Mouse (Mus musculus) heart, embryonic 14.5 days (tissue): Measurements from ENCODE around the gene Tekt3. TPM values are rescaled to one million over a fixed set of nuclear protein-coding genes. Genes with fewer than 3 reads are reported as not detected.

Experiments used
- ATAC-seq: fragments of 200-750 bp; cut with Nextera tagmentation; 2 replicates; pipeline ENCODE4 v1.8.0; 2017; ENCODE audit warnings: low read depth, moderate TSS enrichment; ENCODE audit not compliant: insufficient number of reproducible peaks, insufficient read depth, low FRiP score
- H3K27ac ChIP-seq, 2 experiments: fragments of 200-500 bp in 1 of 2; fragments of 300-500 bp in 1 of 2; sonication (generic) in 1 of 2; replicated peaks in 1 of 2; 2 replicates each; pipeline ENCODE4 v1.5.1; 2012 to 2014; ENCODE audit warnings: low read depth in 2 of 2, low read length in 2 of 2, control low read depth in 1 of 2, mild to moderate bottlenecking in 1 of 2, mixed read lengths in 1 of 2; ENCODE audit not compliant: control insufficient read depth in 1 of 2, insufficient read depth in 1 of 2
- H3K27me3 ChIP-seq: fragments of 300-500 bp; sonication (generic); 2 replicates; pipeline ENCODE4 v1.6.1; 2014; ENCODE audit warnings: mild to moderate bottlenecking, low read length, control low read depth; ENCODE audit not compliant: control insufficient read depth, insufficient read depth
- H3K36me3 ChIP-seq: fragments of 300-500 bp; sonication (generic); 2 replicates; pipeline ENCODE4 v1.6.1; 2014; ENCODE audit warnings: mild to moderate bottlenecking, control low read depth, low read length, mixed read lengths; ENCODE audit not compliant: control insufficient read depth, insufficient read depth
- H3K4me1 ChIP-seq, 2 experiments: fragments of 200-500 bp in 1 of 2; fragments of 300-500 bp in 1 of 2; sonication (generic) in 1 of 2; 2 replicates each; pipeline ENCODE4 v1.6.1; 2012 to 2014; ENCODE audit warnings: low read length in 2 of 2, control low read depth in 1 of 2, mixed read lengths in 1 of 2; ENCODE audit not compliant: control insufficient read depth in 2 of 2, insufficient read depth in 2 of 2
- H3K4me2 ChIP-seq: fragments of 300-500 bp; sonication (generic); 2 replicates; pipeline ENCODE4 v1.6.1; 2014; ENCODE audit warnings: mild to moderate bottlenecking, low read length
- H3K4me3 ChIP-seq, 2 experiments: fragments of 200-500 bp in 1 of 2; fragments of 300-500 bp in 1 of 2; sonication (generic) in 1 of 2; 2 replicates each; pipeline ENCODE4 v1.5.1; 2012 to 2014; ENCODE audit warnings: low read length in 2 of 2, mild to moderate bottlenecking in 2 of 2, control low read depth in 1 of 2, low read depth in 1 of 2, moderate library complexity in 1 of 2; ENCODE audit not compliant: control insufficient read depth in 1 of 2, insufficient read depth in 1 of 2
- H3K9ac ChIP-seq: fragments of 300-500 bp; sonication (generic); 2 replicates; pipeline ENCODE4 v1.6.1; 2014; ENCODE audit warnings: mild to moderate bottlenecking, low read length
- H3K9me3 ChIP-seq: fragments of 300-500 bp; sonication (generic); 2 replicates; pipeline ENCODE4 v1.6.1; 2016; ENCODE audit warnings: low read length, control low read depth; ENCODE audit not compliant: control insufficient read depth
- WGBS: fragments of 180-500 bp; shearing (Covaris S2); extraction: QIAGEN DNeasy Blood & Tissue Kit; methylation state at CpG from one replicate; pipeline ENCODE4 v1.1.7; 2014; 5-methylcytosine and 5-hydroxymethylcytosine counted together
- polyA plus RNA-seq: library from polyadenylated mRNA; unstranded; fragments of >200 nt; fragmentation: Nextera tagmentation; extraction: Ambion mirVana; gene quantifications from 2 replicates; pipeline ENCODE4 v1.2.1, GENCODE M21; 2014

Tekt3 gene
- polyA plus RNA-seq, 1 experiment from 2014 or later, result not detected

- ATAC-seq, result no peak
- 65% methylated on average over 3 of the region's 3 CpGs for WGBS
- Histone ChIP-seq H3K4me3 (no peak overlapping the region), H3K27me3 (no peaks in the 10 kb centered on the region), H3K9me3 (no peaks in the 10 kb centered on the region), H3K4me1 (no peaks in the 10 kb centered on the region), H3K36me3 (no peaks in the 10 kb centered on the region), H3K27ac (no peak overlapping the region), H3K4me2 (no peak overlapping the region), H3K9ac (no peak overlapping the region)
These were observed 15.7 kb upstream of the Tekt3 start for GRCm38 (mm10) chr11:63045771-63046170.

GRCm38 (mm10) chr11:63046380-63046779, 15.1 kb upstream of the Tekt3 start:
- Histone ChIP-seq H3K4me2 (no peak overlapping the region), H3K4me3 (no peak overlapping the region), H3K9me3 (no peaks in the 10 kb centered on the region), H3K9ac (no peak overlapping the region), H3K27ac (no peak overlapping the region), H3K27me3 (no peaks in the 10 kb centered on the region), H3K36me3 (no peaks in the 10 kb centered on the region), H3K4me1 (no peaks in the 10 kb centered on the region)
- WGBS, result 85% methylated on average over 8 of the region's 8 CpGs
- no peak for ATAC-seq

- H3K4me1 ChIP-seq, result no peaks in the 10 kb centered on the region
- H3K4me2 ChIP-seq, result no peak overlapping the region
- H3K9me3 ChIP-seq, result no peaks in the 10 kb centered on the region
- no peaks in the 10 kb centered on the region for H3K36me3 ChIP-seq
- no peak overlapping the region for H3K4me3 ChIP-seq
- H3K27me3 ChIP-seq, result no peaks in the 10 kb centered on the region
- no peak overlapping the region for H3K9ac ChIP-seq
- H3K27ac ChIP-seq, result no peak overlapping the region
- WGBS, result 87% methylated on average over 6 of the region's 6 CpGs
- no peak for ATAC-seq
These were observed 11.0 kb upstream of the Tekt3 start for GRCm38 (mm10) chr11:63050362-63050932.

- ATAC-seq, result no peak
These were observed 10.4 kb upstream of the Tekt3 start for GRCm38 (mm10) chr11:63051041-63051440.

GRCm38 (mm10) chr11:63051996-63052395, 9.5 kb upstream of the Tekt3 start:
- ATAC-seq, result no peak
- Histone ChIP-seq H3K9me3 (no peaks in the 10 kb centered on the region), H3K27me3 (no peaks in the 10 kb centered on the region), H3K9ac (no peak overlapping the region), H3K4me3 (no peak overlapping the region), H3K27ac (no peak overlapping the region), H3K4me2 (no peak overlapping the region), H3K36me3 (no peaks in the 10 kb centered on the region), H3K4me1 (no peaks in the 10 kb centered on the region)
- WGBS, result 89% methylated on average over 10 of the region's 10 CpGs

More at GRCm38 (mm10) chr11:63051041-63051440, 10.4 kb upstream of the Tekt3 start:
- 86% methylated on average over 7 of the region's 7 CpGs for WGBS
- no peak overlapping the region for H3K9ac ChIP-seq
- no peaks in the 10 kb centered on the region for H3K4me1 ChIP-seq
- H3K9me3 ChIP-seq, result no peaks in the 10 kb centered on the region
- H3K36me3 ChIP-seq, result no peaks in the 10 kb centered on the region
- no peaks in the 10 kb centered on the region for H3K27me3 ChIP-seq
- no peak overlapping the region for H3K27ac ChIP-seq
- H3K4me2 ChIP-seq, result no peak overlapping the region
- H3K4me3 ChIP-seq, result no peak overlapping the region

GRCm38 (mm10) chr11:63055596-63055995, 5.9 kb upstream of the Tekt3 start:
- Histone ChIP-seq H3K27ac (no peak overlapping the region), H3K9ac (no peak overlapping the region), H3K9me3 (no peaks in the 10 kb centered on the region), H3K4me3 (no peak overlapping the region), H3K27me3 (peaks cover 3% of the 10 kb centered on the region; the same call in 1 of the 2 replicates), H3K36me3 (no peaks in the 10 kb centered on the region), H3K4me1 (no peaks in the 10 kb centered on the region), H3K4me2 (no peak overlapping the region)
- whole genome bisulfite sequencing, result 81% methylated on average over 7 of the region's 7 CpGs
- ATAC-seq, result no peak

- Histone ChIP-seq H3K9ac (no peak overlapping the region), H3K4me3 (no peak overlapping the region), H3K36me3 (no peaks in the 10 kb centered on the region), H3K9me3 (no peaks in the 10 kb centered on the region), H3K27ac (no peak overlapping the region), H3K4me1 (peaks cover 0 to 2% of the 10 kb centered on the region in 2 experiments; a peak in 1 of 4 replicates), H3K27me3 (peaks cover 3% of the 10 kb centered on the region; the same call in 1 of the 2 replicates), H3K4me2 (no peak overlapping the region)
- 69% methylated on average over 5 of the region's 5 CpGs for WGBS
- ATAC-seq, result no peak
These were observed 3.0 kb upstream of the Tekt3 start for GRCm38 (mm10) chr11:63058375-63058952.

- no peak for ATAC-seq
- Histone ChIP-seq H3K9me3 (no peaks in the 10 kb centered on the region), H3K36me3 (no peaks in the 10 kb centered on the region), H3K9ac (no peak overlapping the region), H3K27me3 (peaks cover 3% of the 10 kb centered on the region; the same call in 1 of the 2 replicates), H3K4me1 (peaks cover 0 to 2% of the 10 kb centered on the region in 2 experiments; a peak in 1 of 4 replicates), H3K4me2 (no peak overlapping the region), H3K27ac (no peak overlapping the region), H3K4me3 (no peak overlapping the region)
- WGBS, result 85% methylated on average over 1 of the region's 1 CpGs
These were observed 1.5 kb upstream of the Tekt3 start for GRCm38 (mm10) chr11:63059911-63060310.
